ENCODE assay signal across 16 mouse cellular contexts in the genomic region with DNA sequence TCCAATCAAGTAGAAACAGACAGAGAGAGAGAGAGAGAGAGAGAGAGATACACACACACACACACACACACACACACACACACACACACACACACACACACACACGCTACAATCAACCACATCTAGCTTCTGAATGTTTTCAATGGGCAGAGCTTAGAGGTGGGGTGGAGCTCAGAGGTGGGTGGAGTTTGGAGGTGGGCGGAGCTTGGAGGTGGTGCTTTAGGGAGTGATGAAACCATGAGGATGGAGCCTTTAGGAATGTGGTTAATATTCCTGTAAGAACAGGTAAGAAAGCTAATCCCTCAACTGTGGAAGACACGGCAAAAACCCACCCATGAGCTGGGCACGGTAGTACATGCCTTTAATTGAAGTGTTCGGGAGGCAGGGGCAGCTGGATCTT.
"Had no signal": no experiment of that assay in that cellular context is flagged by ENCODE, and none has a peak within 500 bp of the region (broad histone marks: within the 10 kb centered on the region; RNA-seq: fewer than 3 reads in every experiment).

No protein-coding gene starts in this region.

- H3K36me3 ChIP-seq: limb, embryonic 10.5 days; liver, embryonic 13.5 days; lung, embryonic 15.5 days; midbrain, embryonic 15.5 days had no signal

- H3K4me1 ChIP-seq: liver, embryonic 13.5 days; lung, embryonic 15.5 days had no signal

- DNase-seq: kidney, postnatal 10 days; liver, embryonic 13.5 days; liver, postnatal 0 days; lung, postnatal 36 days; retina, postnatal 1 day; right cerebral cortex, postnatal 4 days; spleen, adult 18-20 months; thymus, adult 2 months; thymus, postnatal 25 days had no signal

- ATAC-seq: liver, postnatal 0 days; midbrain, embryonic 15.5 days had no signal

- H3K9ac ChIP-seq: liver, embryonic 13.5 days; liver, postnatal 0 days; lung, embryonic 15.5 days; midbrain, embryonic 15.5 days; neural tube, embryonic 12.5 days had no signal

- H3K27me3 ChIP-seq: liver, embryonic 13.5 days; lung, embryonic 15.5 days; midbrain, embryonic 15.5 days; neural tube, embryonic 12.5 days had no signal

- H3K9me3 ChIP-seq: limb, embryonic 10.5 days; liver, embryonic 13.5 days; lung, embryonic 15.5 days; midbrain, embryonic 15.5 days; neural tube, embryonic 12.5 days had no signal

- H3K4me3 ChIP-seq: layer of hippocampus, adult 2 months; left cerebral cortex, adult 2 months; limb, embryonic 10.5 days; liver, embryonic 13.5 days; lung, embryonic 15.5 days; midbrain, embryonic 15.5 days; neural tube, embryonic 12.5 days had no signal

- H3K4me2 ChIP-seq: liver, embryonic 13.5 days; lung, embryonic 15.5 days; midbrain, embryonic 11.5 days; midbrain, embryonic 15.5 days; neural tube, embryonic 12.5 days had no signal

- H3K27ac ChIP-seq: layer of hippocampus, adult 2 months; left cerebral cortex, adult 2 months; limb, embryonic 10.5 days; liver, embryonic 13.5 days; lung, embryonic 15.5 days; midbrain, embryonic 15.5 days; neural tube, embryonic 12.5 days had no signal
